Mouse (Mus musculus) fibroblast of lung, adult 2 months (primary cell): ENCODE results near the gene Dkkl1.

ENCODE experiments used
- DNase-seq: peaks from one replicate; pipeline ENCODE4 v3.0.0-alpha.2; 2011; ENCODE audit warnings: low read depth

Dkkl1 gene

DNA sequence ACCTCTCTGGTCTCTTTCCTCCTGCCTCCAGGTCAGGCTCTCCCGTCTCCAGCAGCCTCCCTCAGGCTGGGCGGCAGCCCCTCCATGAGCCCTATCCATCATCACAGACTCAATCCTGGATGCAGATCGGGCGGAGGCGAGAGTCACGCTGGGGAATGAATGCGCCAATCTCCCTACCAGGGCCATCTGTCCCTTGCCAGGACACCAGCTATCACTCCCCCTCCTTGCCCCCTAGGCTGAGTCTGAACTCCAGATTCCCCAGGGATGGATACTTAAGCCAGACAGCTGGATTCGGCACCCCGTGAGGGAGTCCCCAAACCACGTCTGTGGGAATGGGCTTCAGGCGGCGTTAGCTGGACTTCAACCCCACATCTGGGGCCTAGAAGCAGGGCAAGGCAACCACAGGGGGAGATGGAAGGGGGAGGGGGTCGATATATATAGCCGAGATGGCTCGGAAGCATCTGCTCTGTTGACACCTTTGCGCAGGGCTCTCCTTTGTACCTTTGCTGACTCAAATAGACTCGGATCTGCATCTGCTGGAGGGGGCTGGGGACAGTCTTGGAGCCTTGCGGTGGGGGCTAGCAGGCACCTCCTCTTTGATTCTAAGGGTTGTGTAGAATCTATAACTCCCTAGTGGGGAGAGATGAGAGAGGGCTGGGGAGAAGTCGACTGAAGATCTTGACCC is 44.0 kb downstream of the Dkkl1 start:
- no peak for DNase-seq

DNA sequence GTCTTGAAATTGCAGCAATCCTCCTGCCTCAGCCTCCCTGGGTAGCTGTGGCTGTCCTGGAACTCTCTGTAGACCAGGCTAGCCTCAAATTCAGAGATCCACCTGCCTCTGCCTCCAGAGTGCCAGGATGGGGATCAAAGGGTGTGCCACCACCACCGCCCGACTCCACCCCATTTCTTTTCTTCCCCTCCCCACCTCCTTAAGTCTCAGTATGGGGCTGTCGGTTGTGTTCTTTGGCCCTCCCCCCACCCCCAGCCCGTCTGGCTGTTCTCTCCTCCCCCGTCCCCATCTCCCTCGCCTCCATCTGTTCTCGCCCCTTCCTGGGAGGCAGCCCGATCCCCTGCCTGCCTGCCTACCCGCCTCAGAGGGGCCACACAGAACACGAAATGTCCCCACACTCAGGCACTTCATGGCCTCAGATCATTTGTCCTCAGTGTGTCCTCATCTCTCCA is 45.0 kb downstream of the Dkkl1 start:
- no peak for DNase-seq

DNA sequence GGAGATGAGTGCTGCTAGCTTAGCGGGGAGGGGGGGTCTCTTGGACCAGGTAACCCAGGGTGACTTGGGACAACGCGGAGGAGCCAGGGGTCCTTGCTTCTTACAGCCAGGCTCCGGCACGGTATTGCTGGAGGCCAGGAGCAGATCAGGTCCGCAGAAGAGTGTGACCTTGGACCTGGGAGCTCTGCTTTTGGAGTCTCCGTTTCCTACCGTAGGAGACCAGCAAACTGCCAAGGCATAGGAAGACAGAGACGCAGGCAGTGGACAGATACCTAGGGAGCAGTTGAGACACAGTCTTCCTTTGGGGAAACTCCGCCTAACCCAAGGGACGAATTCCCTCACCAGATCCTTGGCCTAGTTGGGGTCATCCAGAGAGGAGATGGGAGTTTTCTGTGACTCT is 46.2 kb downstream of the Dkkl1 start:
- no peak for DNase-seq

DNA sequence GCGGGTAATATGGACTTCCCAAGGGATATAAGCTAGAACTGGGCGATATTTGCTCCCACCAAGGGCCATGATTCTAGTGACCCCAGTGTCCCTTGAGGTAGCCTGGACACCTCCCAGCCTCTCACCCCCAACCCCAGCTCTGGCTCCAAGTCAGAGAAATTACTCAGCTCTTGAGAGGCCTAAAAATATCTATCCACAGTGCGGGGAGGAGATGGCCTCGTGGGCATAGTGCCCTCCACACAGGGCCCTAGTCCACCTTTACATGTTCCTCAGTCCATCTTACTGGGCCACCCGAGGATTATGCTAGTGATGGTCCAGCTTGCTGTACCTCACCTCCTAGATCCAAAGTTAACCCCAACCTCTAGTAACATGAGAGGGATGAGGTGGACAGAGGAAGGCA is 47.1 kb downstream of the Dkkl1 start:
- no peak for DNase-seq

DNA sequence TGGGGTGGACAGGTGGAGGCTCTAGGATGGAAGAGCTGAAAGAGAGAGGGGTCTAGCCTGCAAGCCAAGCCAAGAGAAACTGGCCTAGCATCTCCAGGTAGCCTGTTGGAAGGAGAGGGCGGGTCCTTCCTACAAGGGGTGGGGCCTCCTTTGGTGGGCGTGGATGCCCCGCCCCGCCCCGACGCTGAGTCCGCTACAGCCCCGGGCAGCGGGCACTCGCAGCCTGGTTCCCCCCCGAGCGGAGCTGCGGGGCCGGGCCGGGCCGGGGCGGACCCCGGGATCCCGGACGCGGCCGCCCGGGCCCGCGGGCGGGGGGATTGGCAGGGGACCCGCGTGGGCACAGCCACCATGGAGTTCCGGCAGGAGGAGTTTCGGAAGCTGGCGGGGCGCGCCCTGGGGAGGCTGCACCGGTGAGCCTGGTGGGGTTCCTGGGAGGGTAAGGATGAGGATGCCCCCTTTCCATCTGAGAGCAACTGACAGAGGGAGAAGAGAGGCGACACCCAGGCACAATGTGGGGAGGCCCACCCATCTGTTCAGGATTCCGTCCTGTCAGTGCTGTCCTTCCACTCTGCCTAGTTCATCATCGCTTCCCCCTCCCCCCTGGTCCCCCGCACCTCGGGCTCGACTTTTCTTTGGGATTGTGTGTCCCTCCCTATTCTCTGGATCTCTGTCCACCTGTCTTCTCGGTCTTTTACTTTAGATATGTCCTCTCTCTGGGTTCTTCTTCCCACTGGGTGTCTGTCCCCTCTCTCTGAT is 48.0 kb downstream of the Dkkl1 start, which contains the start of gene Slc17a7:
Slc17a7 (plus strand) TSS at position 215 of the 756 bp plus-strand sequence.
- DNase-seq, result no peak

DNA sequence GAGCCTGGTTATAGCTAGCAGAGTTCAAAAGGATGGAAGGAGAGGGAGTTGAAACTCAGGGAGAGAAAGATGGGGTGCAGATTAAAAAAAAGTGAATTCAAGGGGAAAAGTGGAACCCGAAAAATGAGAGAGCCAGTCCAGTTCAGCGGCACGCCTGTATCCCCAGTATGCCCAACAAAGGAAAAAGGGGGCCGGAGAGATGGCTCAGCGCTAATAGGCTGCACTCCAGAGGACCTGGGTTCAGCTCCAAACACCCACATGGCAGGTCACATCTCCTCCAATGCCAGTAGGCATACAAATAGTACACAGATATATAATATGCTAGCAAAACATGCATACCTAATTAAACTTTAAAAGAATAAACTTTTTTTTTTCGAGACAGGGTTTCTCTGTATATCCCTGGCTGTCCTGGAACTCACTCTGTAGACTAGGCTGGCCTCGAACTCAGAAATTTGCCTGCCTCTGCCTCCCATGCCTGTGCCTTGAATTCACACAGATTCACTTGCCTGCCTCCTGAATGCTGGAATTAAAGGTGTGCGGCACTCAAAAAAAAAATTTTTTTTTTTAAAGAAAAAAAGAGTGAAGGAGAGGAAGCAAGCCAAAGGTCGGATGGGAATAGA is 48.8 kb downstream of the Dkkl1 start:
- no peak for DNase-seq

DNA sequence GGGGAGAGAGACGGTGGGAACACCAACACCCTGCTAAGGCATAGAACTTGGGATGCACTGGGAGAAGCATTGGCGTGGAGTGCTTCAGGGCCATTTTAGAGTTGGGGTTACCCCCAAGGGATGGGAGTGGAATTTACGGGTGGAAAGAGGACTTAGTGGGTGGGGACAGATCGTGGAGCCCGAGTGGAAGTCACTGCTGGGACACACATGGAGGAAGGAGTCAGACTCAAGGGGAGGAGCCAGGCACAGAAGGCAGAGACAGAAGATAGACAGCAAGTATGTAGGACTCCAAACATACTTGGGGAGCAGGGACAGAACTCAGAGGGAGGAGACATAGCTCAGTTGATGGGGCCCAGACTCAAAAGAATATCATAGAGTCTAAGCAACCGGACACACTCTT is 49.4 kb downstream of the Dkkl1 start:
- no peak for DNase-seq

DNA sequence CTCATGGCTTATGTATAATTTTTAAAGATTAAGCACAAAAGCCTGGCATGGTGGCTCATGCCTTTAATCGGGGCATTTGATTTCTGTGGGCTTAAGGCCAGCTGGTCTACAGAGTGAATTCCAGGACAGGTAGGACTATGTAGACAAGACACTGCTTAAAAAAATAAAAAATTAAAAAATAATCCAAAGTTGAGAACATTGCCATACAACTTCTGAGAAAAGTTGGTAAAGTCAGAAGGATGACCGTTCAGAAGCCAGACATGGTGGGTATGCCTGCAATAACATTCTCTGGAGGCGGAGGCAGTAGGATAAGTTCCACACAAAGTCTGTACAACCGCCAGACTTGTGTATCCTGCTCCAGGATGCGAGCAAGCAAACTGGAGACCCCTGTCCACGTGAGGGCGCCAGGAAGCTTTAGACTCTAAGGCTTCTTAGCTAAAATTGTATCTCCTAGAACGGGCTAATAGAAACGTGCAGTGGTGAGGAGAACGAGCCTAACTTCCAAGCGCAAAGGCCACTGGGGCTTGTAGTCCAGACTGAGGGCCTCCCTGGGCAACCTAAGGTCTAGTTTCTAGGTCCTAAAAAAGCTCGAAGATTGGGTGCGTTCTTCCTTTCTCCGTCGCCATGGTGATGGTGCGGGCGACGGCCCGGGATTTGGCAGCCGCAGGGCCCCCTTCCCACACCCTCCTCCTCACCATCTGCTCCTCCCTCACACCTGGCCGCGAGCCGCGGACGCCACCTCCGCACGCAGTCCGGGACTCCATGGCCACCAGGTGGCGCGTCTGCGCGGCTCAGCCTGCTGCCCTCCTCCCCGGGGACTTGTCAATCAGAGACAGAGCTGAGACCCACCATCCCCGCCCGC is 50.1 kb downstream of the Dkkl1 start:
- peak; percentile 78 for DNase-seq

DNA sequence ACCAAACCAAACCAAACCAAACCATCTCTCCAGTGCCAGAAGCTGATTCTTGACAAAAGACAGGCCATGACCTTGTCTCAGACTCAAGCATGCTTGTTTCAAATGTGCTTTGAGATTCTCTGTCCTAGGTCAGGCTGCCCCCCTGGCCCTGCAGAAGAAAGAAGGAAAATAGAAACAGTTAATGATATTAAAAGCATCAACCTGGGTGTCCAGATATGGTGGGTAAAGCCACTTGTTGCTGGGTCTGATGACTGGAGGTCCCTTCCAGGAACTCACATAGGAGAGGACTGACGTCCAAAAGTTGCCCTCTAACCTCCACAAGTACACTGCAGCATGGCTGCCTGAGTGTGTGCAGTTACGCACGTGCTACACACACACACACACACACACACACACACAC is 51.1 kb downstream of the Dkkl1 start:
- DNase-seq, result no peak

DNA sequence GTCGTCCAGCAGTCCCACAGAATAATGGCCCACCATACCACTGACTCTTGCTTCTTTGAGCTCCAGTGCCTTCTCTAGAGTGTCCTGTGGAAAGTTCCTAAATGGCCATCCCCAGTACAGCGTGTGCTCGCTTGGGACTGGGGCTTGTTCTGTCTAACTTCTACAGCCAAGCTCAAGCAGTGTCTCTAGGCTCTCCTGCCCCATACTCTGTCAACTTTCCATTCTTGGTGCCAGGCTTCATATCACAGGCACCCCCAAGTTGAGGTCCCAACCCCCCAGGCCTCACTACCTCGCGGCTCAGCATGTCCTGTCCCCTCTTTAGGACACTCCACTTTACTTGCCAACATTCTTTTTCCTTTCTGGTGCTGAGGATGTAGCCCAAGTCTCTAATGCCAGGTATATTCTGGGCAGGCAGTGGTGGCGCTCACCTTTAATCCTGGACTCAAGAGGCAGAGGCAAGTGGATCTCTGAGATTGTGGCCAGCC is 51.6 kb downstream of the Dkkl1 start:
- no peak for DNase-seq

DNA sequence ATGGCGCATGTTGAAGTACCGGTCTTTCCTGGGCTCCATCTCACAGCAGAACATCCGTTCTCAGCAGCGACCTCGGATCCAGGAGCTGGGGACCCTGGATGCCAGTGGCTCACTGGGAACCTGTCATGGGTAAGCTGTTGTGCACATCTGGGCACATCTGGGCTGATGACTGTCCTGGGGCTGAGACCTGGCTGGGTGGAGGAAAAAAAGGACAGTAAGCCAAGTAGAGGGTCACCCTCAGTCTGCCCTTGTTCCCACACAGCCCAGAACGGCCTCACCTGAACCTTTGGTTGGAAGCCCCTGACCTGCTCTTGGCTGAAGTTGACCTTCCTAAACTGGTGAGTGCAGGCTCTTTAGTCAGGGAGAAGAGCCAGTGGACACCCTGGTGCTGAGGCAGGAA is 53.0 kb downstream of the Dkkl1 start:
- DNase-seq, result no peak
